Mouse (Mus musculus): ENCODE measurements around the gene Btnl6. TPM values are rescaled to one million over a fixed set of nuclear protein-coding genes. Genes with fewer than 3 reads are reported as not detected.

The Btnl6 gene
- polyA plus RNA-seq (2015; fragmentation: Nextera tagmentation; extraction: Ambion mirVana) = 30.9 and 41.7 TPM in 2 replicates

DNA sequence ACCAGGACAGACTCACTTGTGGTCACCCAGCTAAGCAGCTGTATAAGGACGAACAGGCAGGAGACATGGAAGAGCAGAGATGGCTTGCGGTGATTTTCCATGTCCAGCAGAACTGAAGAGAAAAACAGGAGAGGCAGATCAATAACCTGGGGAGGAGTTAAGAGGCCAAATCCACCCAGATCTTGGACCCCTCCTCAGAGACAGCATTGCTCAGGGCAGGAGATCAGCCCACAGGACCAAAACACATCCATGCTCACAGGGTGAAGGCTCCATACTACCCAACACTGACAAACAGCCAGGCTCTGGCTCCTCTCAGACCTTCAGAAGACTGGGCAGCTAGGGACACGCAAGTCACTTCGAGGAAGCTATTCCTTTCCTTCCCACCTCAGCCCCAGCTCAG lies at the start of gene Btnl6:
Gene Btnl6, minus strand, starts transcription at position 101 of the 400 bp plus-strand sequence.
- peak within 1 kb of the TSS; percentile 26 for H3K4me3 ChIP-seq (ENCODE audit: low read length)
- peak within 1 kb of the TSS; percentile 80 for H3K27ac ChIP-seq (ENCODE audit: low read length)

DNA sequence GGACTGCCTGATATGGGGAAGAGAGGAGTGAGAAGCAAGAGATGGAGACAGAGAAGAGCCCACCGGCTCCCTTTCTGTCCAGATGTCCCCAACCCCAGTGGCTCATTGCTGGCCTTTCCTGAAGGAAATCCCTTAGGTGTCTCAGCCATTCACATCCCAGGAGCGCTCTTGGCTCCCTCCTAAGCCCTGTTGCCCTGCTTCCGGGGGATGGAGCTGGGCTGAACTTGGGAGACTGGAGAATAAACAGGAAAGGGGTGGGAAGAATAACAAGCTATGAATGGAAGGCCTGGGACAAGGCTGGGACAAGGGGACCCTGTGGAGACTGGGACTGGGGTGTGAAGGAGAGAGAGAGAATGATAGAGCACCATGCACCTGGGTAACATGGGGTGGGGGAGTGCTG lies 47.6 kb upstream of the Btnl6 start:
- Histone ChIP-seq H3K36me3 (ENCODE audit: control insufficient read depth, insufficient read depth, low read length) (no peaks in the 10 kb centered on the region), H3K4me2 (ENCODE audit: low read depth, low read length) (peak overlapping the region; percentile 34), H3K27ac (ENCODE audit: low read length) (peak overlapping the region; percentile 65), H3K4me3 (ENCODE audit: low read length) (peak overlapping the region; percentile 16; the same call in 1 of the 2 replicates), H3K27me3 (replicated peaks; ENCODE audit: control insufficient read depth, insufficient read depth, low read length) (no peaks in the 10 kb centered on the region), H3K4me1 (ENCODE audit: control insufficient read depth, insufficient read depth, low read length) (peaks cover 6% of the 10 kb centered on the region), H3K9me3 (ENCODE audit: control insufficient read depth, low read length) (no peaks in the 10 kb centered on the region), H3K9ac (ENCODE audit: low read depth, low read length) (peak overlapping the region; percentile 46; the same call in 1 of the 2 replicates)
- 39% methylated on average over 3 of the region's 3 CpGs for WGBS
- ATAC-seq = peak; percentile 22; the same call in 1 of the 2 replicates

More for the DNA sequence above, at the start of gene Btnl6:
- Histone ChIP-seq H3K9me3 (ENCODE audit: control insufficient read depth, low read length) (no peaks in the 10 kb centered on the region), H3K9ac (ENCODE audit: low read depth, low read length) (peak within 1 kb of the TSS; percentile 60), H3K4me2 (ENCODE audit: low read depth, low read length) (peak within 1 kb of the TSS; percentile 48), H3K36me3 (ENCODE audit: control insufficient read depth, insufficient read depth, low read length) (no peaks in the 10 kb centered on the region), H3K27me3 (replicated peaks; ENCODE audit: control insufficient read depth, insufficient read depth, low read length) (no peaks in the 10 kb centered on the region), H3K4me1 (ENCODE audit: control insufficient read depth, insufficient read depth, low read length) (no peaks in the 10 kb centered on the region)
- 93% methylated on average over 4 of the region's 4 CpGs for WGBS
- ATAC-seq = no peak

DNA sequence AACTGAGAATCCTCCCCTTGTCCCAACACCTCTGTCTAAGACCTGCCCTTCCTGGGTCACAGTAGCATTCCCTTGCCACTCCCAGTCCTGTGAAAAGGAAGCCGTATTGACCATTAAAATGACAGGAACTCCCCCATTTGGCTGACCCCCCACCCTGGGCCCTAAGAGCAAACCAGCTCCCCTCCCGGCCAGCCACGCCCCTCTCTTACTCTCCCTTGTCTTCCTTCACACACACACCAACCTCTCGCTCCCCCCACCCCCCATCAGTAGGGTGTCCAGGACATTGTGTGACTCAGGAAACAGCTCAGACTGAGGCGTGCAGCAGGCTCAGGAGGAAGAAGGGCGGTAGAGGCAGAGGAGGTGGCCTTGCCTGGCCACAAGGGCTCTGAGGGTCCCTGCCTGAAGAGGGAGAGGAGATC lies 46.9 kb upstream of the Btnl6 start, which contains the start of gene Notch4:
Gene Notch4, plus strand, starts transcription at position 266 of the 419 bp plus-strand sequence.
- peak; percentile 68 for ATAC-seq
- Histone ChIP-seq H3K9me3 (ENCODE audit: control insufficient read depth, low read length) (no peaks in the 10 kb centered on the region), H3K9ac (ENCODE audit: low read depth, low read length) (peak within 1 kb of the TSS; percentile 46), H3K27me3 (replicated peaks; ENCODE audit: control insufficient read depth, insufficient read depth, low read length) (no peaks in the 10 kb centered on the region), H3K4me2 (ENCODE audit: low read depth, low read length) (peak within 1 kb of the TSS; percentile 34), H3K27ac (ENCODE audit: low read length) (peak within 1 kb of the TSS; percentile 65), H3K36me3 (ENCODE audit: control insufficient read depth, insufficient read depth, low read length) (no peaks in the 10 kb centered on the region), H3K4me3 (ENCODE audit: low read length) (peak within 1 kb of the TSS; percentile 16; the same call in 1 of the 2 replicates), H3K4me1 (ENCODE audit: control insufficient read depth, insufficient read depth, low read length) (peaks cover 9% of the 10 kb centered on the region)
- 8% methylated on average over 6 of the region's 6 CpGs for WGBS

DNA sequence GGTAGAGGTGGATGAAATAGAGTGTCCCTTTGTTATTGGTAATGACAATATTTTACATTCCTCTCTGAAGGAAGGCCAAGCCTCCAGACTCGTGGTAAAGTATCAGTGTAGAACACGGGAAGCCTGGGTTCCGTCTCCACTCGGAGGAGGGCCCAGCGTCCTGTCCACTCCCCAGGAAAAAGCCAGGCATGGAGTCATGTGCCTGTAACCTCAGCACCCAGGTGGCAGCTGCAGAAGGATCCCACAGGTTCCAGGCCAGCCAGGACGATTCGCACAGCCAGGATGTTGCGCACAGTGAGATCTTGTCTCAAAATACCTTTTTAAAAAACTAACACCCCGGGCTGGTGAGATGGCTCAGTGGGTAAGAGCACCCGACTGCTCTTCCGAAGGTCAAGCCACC lies 46.2 kb upstream of the Btnl6 start:
- Histone ChIP-seq H3K9ac (ENCODE audit: low read depth, low read length) (0 out of 2 replicates have a peak overlapping the region, but pooled peaks have one; percentile 29), H3K9me3 (ENCODE audit: control insufficient read depth, low read length) (no peaks in the 10 kb centered on the region), H3K4me2 (ENCODE audit: low read depth, low read length) (no peak overlapping the region), H3K36me3 (ENCODE audit: control insufficient read depth, insufficient read depth, low read length) (no peaks in the 10 kb centered on the region), H3K27ac (ENCODE audit: low read length) (no peak overlapping the region), H3K27me3 (replicated peaks; ENCODE audit: control insufficient read depth, insufficient read depth, low read length) (no peaks in the 10 kb centered on the region), H3K4me1 (ENCODE audit: control insufficient read depth, insufficient read depth, low read length) (peaks cover 9% of the 10 kb centered on the region), H3K4me3 (ENCODE audit: low read length) (no peak overlapping the region)
- ATAC-seq = no peak
- 73% methylated on average over 11 of the region's 11 CpGs for WGBS

DNA sequence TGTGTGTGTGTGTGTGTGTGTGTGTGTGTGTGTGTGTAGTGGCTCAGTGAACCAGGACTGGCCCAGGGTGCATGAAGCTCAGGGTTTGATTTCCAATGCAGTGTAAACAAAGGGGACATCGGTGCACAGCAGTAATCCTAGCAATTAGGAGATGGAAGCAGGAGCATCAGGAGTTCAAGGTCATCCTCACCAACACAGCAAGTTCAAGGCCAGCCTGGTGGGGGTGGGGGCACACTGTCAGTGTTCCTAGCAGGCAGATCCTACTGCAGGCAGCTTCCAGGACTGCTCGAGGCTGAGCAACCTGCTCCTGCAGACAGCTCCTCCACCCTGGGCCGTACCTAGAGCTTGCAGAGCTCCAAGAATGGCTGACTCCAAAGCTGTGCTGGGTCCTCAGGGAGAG lies 45.4 kb upstream of the Btnl6 start:
- H3K9ac ChIP-seq (ENCODE audit: low read depth, low read length) = no peak overlapping the region
- H3K4me3 ChIP-seq (ENCODE audit: low read length) = no peak overlapping the region
- H3K27ac ChIP-seq (ENCODE audit: low read length) = no peak overlapping the region
- 55% methylated on average over 3 of the region's 3 CpGs for WGBS
- no peak overlapping the region for H3K4me2 ChIP-seq (ENCODE audit: low read depth, low read length)
- H3K36me3 ChIP-seq (ENCODE audit: control insufficient read depth, insufficient read depth, low read length) = no peaks in the 10 kb centered on the region
- ATAC-seq = no peak
- no peaks in the 10 kb centered on the region for H3K27me3 ChIP-seq (replicated peaks; ENCODE audit: control insufficient read depth, insufficient read depth, low read length)
- H3K4me1 ChIP-seq (ENCODE audit: control insufficient read depth, insufficient read depth, low read length) = peaks cover 9% of the 10 kb centered on the region
- H3K9me3 ChIP-seq (ENCODE audit: control insufficient read depth, low read length) = no peaks in the 10 kb centered on the region

DNA sequence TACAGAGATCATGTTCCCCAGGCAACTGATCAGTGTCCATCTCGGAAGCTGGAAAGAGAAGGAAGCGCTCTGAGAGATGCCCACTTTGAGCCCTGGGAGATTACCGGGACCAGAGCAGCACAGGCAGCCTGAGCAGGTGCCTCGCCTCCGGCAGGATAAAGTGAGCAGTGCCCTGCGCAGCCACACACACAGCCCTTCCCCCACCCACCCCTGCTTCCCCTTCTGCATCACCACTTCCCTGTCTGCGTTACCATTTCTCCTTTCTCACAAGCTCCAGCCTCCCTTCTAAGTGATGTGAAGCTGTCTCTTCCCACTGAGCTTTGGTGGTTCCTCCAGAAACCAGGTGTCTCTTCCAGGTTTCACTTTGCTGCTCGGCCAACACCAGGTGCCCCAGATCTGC lies 44.0 kb upstream of the Btnl6 start:
- Histone ChIP-seq H3K9me3 (ENCODE audit: control insufficient read depth, low read length) (no peaks in the 10 kb centered on the region), H3K9ac (ENCODE audit: low read depth, low read length) (no peak overlapping the region), H3K4me2 (ENCODE audit: low read depth, low read length) (no peak overlapping the region), H3K4me3 (ENCODE audit: low read length) (no peak overlapping the region), H3K27me3 (replicated peaks; ENCODE audit: control insufficient read depth, insufficient read depth, low read length) (no peaks in the 10 kb centered on the region), H3K36me3 (ENCODE audit: control insufficient read depth, insufficient read depth, low read length) (no peaks in the 10 kb centered on the region), H3K27ac (ENCODE audit: low read length) (peak overlapping the region; percentile 35; the same call in 1 of the 2 replicates), H3K4me1 (ENCODE audit: control insufficient read depth, insufficient read depth, low read length) (peaks cover 9% of the 10 kb centered on the region)
- no peak for ATAC-seq
- 47% methylated on average over 8 of the region's 8 CpGs for WGBS

DNA sequence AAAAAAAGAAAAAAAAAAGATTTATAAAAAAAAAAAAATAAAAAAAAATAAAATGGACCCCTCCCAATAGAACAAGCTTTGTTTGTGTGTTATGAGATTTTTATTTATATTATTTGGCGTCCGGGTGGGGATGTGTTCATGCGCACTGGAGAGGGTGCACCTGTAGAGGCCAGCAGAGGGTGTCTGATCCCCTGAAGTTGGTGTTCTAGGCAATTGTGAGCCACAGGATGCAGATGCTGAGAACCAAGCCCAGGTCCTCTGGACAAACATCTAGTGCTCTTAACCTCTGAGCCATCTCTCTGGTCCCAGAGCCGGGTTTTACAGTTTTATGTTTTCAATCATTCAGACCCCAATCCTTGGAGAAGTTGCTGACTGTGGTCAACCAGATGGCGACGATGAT lies 43.3 kb upstream of the Btnl6 start:
- Histone ChIP-seq H3K27me3 (replicated peaks; ENCODE audit: control insufficient read depth, insufficient read depth, low read length) (no peaks in the 10 kb centered on the region), H3K9me3 (ENCODE audit: control insufficient read depth, low read length) (no peaks in the 10 kb centered on the region), H3K9ac (ENCODE audit: low read depth, low read length) (no peak overlapping the region), H3K4me3 (ENCODE audit: low read length) (no peak overlapping the region), H3K36me3 (ENCODE audit: control insufficient read depth, insufficient read depth, low read length) (no peaks in the 10 kb centered on the region), H3K27ac (ENCODE audit: low read length) (no peak overlapping the region), H3K4me2 (ENCODE audit: low read depth, low read length) (no peak overlapping the region), H3K4me1 (ENCODE audit: control insufficient read depth, insufficient read depth, low read length) (peaks cover 9% of the 10 kb centered on the region)
- no peak for ATAC-seq
- WGBS = 93% methylated on average over 6 of the region's 6 CpGs

DNA sequence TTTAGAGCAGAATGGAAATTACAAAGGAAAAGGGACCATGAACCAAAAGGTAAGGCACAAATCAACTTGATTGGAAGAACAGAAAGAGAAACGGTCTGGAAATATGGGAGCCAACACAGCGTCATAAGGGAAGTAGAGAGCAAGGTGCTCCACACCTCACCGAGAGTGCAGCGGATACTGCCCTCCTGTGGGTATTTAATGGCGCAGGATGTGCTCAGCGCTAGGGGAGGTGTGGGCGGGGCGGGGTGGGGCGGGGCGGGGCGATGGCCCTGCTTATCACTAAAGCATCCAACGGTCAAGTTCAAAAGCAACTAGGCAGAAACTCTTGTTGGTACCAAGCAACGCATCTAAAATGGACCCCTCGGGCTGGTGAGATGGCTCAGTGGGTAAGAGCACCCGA lies 42.7 kb upstream of the Btnl6 start:
- H3K4me2 ChIP-seq (ENCODE audit: low read depth, low read length) = no peak overlapping the region
- H3K4me1 ChIP-seq (ENCODE audit: control insufficient read depth, insufficient read depth, low read length) = peaks cover 9% of the 10 kb centered on the region
- H3K4me3 ChIP-seq (ENCODE audit: low read length) = no peak overlapping the region
- peak; percentile 73 for ATAC-seq
- H3K9ac ChIP-seq (ENCODE audit: low read depth, low read length) = no peak overlapping the region
- WGBS = 26% methylated on average over 15 of the region's 15 CpGs
- no peaks in the 10 kb centered on the region for H3K36me3 ChIP-seq (ENCODE audit: control insufficient read depth, insufficient read depth, low read length)
- H3K27ac ChIP-seq (ENCODE audit: low read length) = no peak overlapping the region
- H3K9me3 ChIP-seq (ENCODE audit: control insufficient read depth, low read length) = no peaks in the 10 kb centered on the region
- H3K27me3 ChIP-seq (replicated peaks; ENCODE audit: control insufficient read depth, insufficient read depth, low read length) = no peaks in the 10 kb centered on the region

DNA sequence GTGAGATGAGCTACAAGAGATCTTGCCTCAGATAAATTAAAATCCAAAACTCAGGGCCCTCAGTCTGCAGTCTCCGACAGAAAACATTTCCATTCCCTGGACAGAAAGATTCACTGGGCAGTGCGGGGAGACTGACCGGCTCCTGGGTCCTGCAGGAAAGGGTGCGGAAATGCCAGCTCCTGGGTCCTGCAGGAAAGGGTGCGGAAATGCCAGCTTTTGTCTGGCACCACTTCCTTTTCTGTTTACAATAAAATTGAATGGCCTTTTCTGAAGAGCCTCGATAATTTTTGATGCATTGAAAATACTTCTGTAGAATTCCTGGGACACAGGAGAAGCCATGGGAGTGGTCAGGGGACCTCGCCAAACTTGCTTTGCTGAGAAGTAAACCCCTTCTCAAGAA lies 42.0 kb upstream of the Btnl6 start:
- Histone ChIP-seq H3K27me3 (replicated peaks; ENCODE audit: control insufficient read depth, insufficient read depth, low read length) (no peaks in the 10 kb centered on the region), H3K4me2 (ENCODE audit: low read depth, low read length) (no peak overlapping the region), H3K9me3 (ENCODE audit: control insufficient read depth, low read length) (no peaks in the 10 kb centered on the region), H3K4me3 (ENCODE audit: low read length) (no peak overlapping the region), H3K27ac (ENCODE audit: low read length) (no peak overlapping the region), H3K9ac (ENCODE audit: low read depth, low read length) (no peak overlapping the region), H3K36me3 (ENCODE audit: control insufficient read depth, insufficient read depth, low read length) (no peaks in the 10 kb centered on the region), H3K4me1 (ENCODE audit: control insufficient read depth, insufficient read depth, low read length) (peaks cover 6% of the 10 kb centered on the region)
- ATAC-seq = no peak
- WGBS = 78% methylated on average over 7 of the region's 7 CpGs

DNA sequence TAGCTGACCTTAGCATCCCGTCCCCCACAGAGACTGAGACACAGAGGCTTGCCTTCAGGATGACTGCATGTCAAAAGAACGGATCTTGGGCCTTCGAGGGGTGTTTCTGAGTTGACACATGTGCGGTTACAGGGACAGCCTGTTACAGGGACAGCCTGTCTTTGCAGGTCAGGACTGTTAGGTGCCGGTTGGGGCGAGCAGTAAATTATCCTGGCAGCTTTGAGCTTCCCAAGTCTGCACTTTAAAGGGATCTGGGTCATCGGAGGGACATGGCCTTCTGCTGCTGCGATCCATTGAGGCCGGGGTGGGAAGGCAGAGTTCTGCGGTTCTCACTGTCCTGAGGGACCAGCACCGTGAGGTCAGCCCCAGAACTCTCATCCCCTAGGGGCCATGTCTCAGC lies 40.3 kb upstream of the Btnl6 start:
- ATAC-seq = no peak
- 0 out of 2 replicates have a peak, but pooled peaks cover 3% of the 10 kb centered on the region for H3K4me1 ChIP-seq (ENCODE audit: control insufficient read depth, insufficient read depth, low read length)
- H3K36me3 ChIP-seq (ENCODE audit: control insufficient read depth, insufficient read depth, low read length) = no peaks in the 10 kb centered on the region
- no peaks in the 10 kb centered on the region for H3K9me3 ChIP-seq (ENCODE audit: control insufficient read depth, low read length)
- no peaks in the 10 kb centered on the region for H3K27me3 ChIP-seq (replicated peaks; ENCODE audit: control insufficient read depth, insufficient read depth, low read length)
- WGBS = 68% methylated on average over 11 of the region's 11 CpGs
- H3K4me3 ChIP-seq (ENCODE audit: low read length) = no peak overlapping the region
- H3K4me2 ChIP-seq (ENCODE audit: low read depth, low read length) = no peak overlapping the region
- no peak overlapping the region for H3K27ac ChIP-seq (ENCODE audit: low read length)
- H3K9ac ChIP-seq (ENCODE audit: low read depth, low read length) = no peak overlapping the region

Measured in intestine, embryonic 16.5 days (tissue).